Mouse (Mus musculus): Measurements from ENCODE around the gene Orm2. TPM values are rescaled to one million over a fixed set of nuclear protein-coding genes. Genes with fewer than 3 reads are reported as not detected.
"Not testable (repeated sequence)": the region's sequence is repeated elsewhere in the genome, so short reads cannot be mapped to it uniquely, and the experiment has no call there.

Orm2 gene
- polyA plus RNA-seq (2016; fragmentation: Nextera tagmentation; extraction: Ambion mirVana): not detected in 2 replicates

DNA sequence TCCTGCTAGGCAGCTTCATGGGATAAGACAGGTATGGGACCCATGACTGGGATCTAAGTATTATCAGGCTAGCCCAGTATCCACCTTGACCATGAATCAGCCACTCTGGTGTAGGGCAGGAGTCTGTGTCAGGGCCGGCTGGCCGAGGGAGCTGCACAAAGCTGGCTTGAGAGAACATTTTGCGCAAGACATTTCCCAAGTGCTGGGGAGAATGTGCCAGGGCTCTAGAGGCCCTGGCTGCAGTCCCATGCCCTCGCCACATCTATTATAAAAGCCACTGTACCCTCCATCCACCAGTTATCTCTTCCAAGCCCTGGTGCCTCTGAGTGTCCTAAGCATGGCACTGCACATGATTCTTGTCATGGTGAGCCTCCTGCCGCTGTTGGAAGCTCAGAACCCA is at the start of gene Orm2:
Gene Orm2, plus strand, starts transcription at position 300 of the 400 bp plus-strand sequence.
- H3K27me3 ChIP-seq (ENCODE audit: poor library complexity, severe bottlenecking): no peaks in the 10 kb centered on the region
- H3K9me3 ChIP-seq: no peaks in the 10 kb centered on the region
- no peak within 1 kb of the TSS for H3K27ac ChIP-seq
- 92% methylated on average over 5 of the region's 5 CpGs for WGBS
- H3K4me3 ChIP-seq: no peak within 1 kb of the TSS
- H3K4me1 ChIP-seq: no peaks in the 10 kb centered on the region
- no peak for DNase-seq (ENCODE audit: extremely low spot score, low spot score)
- H3K36me3 ChIP-seq (replicated peaks): 0 out of 2 replicates have a peak, but pooled peaks cover under 1% of the 10 kb centered on the region

DNA sequence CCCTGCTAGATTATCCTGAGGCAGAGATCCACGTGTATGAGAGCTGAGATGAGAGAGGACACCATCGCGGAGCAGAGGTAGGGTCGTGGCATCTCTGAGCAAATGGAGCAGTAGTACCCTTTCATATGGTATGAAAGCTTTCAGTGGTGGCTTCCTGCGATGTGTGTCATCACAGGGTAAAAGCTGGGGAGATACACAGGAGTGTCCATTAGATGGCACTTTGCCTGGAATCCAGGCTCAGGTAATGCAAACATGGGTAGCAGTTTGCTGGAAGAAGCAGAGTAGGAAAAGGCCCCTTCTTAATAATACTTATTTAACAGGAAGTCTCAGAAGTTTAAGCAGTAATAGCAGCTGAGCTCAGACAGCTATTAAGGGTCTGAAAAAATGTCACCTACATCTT is 48.2 kb upstream of the Orm2 start:
- DNase-seq (ENCODE audit: extremely low spot score, low spot score): no peak

DNA sequence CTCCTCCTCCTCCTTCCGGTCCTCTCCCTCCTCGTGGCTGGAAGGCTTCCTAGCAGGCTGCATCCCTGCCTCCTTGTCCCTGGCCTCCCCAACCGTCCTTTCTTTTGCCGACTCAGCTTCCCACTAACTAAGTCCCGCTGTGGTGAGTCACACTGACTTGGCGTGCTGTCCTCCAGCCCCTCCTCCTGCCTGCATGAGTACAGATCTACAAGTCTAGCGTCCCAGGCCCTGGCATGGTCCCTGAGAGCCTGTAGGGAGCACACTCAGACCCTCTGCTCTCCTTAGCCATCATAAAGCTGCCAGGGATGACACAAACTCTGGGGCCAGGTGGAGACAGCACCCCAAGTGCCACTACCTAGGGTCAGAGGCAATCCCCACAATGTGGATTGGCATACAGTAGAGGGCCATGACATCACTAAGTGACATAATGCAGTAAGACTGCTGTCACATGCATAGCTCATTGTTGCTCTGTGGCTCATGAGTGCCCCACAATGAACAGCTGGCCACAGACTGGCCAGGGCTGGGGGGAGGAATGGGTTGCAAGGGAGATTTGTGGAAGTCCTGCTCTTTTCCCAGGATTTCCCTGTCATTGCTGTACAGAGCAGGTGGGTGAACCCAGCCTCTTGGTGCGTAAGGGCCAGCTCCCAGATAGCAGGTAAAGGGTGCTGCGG is 46.0 kb upstream of the Orm2 start:
- no peaks in the 10 kb centered on the region for H3K4me1 ChIP-seq
- H3K36me3 ChIP-seq (replicated peaks): peaks cover 6% of the 10 kb centered on the region
- no peak overlapping the region for H3K27ac ChIP-seq
- no peak overlapping the region for H3K4me3 ChIP-seq
- H3K27me3 ChIP-seq (ENCODE audit: poor library complexity, severe bottlenecking): no peaks in the 10 kb centered on the region
- 80% methylated on average over 9 of the region's 9 CpGs for WGBS
- H3K9me3 ChIP-seq: no peaks in the 10 kb centered on the region
- DNase-seq (ENCODE audit: extremely low spot score, low spot score): no peak

More for the DNA sequence above, 48.2 kb upstream of the Orm2 start:
- Histone ChIP-seq H3K4me1 (no peaks in the 10 kb centered on the region), H3K9me3 (no peaks in the 10 kb centered on the region), H3K4me3 (no peak overlapping the region), H3K27ac (no peak overlapping the region), H3K27me3 (ENCODE audit: poor library complexity, severe bottlenecking) (no peaks in the 10 kb centered on the region), H3K36me3 (replicated peaks) (0 out of 2 replicates have a peak, but pooled peaks cover 5% of the 10 kb centered on the region)
- WGBS: 73% methylated on average over 5 of the region's 5 CpGs

DNA sequence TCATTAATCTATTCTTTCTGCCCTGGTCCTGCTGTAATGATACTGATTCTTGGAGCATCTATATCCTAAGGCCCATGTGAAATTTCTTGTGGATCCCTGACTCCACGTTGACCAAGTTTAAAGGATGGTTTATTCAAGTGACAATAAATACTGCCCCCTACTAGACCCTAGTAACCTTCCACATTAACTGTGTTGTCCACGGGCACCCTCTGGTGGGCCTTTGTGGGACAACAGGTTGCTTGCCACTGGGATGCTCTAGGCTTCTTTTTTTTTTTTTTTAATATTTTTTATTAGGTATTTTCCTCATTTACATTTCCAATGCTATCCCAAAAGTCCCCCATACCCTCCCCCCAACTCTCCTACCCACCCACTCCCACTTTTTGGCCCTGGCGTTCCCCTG is 42.7 kb upstream of the Orm2 start:
- peaks cover 35% of the 10 kb centered on the region for H3K36me3 ChIP-seq (replicated peaks)
- 31% methylated on average over 3 of the region's 3 CpGs for WGBS
- H3K4me1 ChIP-seq; H3K9me3 ChIP-seq; H3K27me3 ChIP-seq (ENCODE audit: poor library complexity, severe bottlenecking); H3K4me3 ChIP-seq; DNase-seq (ENCODE audit: extremely low spot score, low spot score); H3K27ac ChIP-seq: not testable (repeated sequence)

DNA sequence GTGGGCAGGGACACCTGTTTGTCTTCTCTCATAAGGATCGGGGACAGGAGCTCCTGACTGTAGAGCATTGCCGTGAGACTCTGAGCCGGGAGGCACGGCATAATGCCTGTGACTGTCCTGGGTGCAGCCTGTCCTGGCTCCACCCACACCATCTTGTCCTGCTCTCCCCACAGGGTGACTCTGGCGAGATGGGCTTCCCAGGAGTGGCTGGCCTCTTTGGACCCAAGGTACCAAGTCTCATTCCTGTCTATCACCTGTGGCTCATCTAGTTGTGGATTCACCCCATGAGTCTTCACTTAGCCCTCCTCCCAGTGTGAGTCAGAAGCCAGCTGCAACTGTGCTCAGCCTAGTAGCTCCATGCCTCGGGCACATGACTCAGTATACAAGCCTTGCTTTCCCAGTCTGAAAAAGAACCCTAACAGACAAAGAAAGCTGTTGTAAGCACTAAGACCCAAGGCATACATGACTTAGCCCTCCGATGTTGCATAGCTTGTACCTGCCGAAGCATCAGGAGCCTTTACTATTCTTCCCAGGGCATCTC is 38.9 kb upstream of the Orm2 start:
- DNase-seq (ENCODE audit: extremely low spot score, low spot score): no peak
- H3K9me3 ChIP-seq: no peaks in the 10 kb centered on the region
- no peak overlapping the region for H3K27ac ChIP-seq
- peaks cover 33% of the 10 kb centered on the region for H3K36me3 ChIP-seq (replicated peaks)
- 83% methylated on average over 8 of the region's 8 CpGs for WGBS
- no peaks in the 10 kb centered on the region for H3K27me3 ChIP-seq (ENCODE audit: poor library complexity, severe bottlenecking)
- H3K4me3 ChIP-seq: no peak overlapping the region
- H3K4me1 ChIP-seq: no peaks in the 10 kb centered on the region

DNA sequence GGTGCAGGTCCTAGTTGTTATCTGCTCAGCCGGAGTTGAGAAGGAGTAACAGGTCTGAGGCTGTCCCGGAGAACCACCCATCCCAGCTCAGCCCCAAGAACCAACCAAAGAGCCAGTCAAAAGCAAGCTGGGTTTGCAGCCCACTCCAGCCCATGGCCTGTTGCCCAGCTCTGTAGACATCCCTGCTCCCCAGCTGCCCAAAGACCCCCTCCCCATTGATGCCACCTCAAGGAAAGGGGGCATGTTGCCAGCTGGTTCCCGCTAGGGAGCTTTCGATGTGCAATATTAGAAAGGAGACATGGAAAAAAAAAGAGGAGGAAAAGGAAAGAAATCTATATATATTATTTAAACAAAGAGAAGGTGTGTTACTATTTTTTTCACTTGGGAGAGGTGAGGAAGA is 28.8 kb upstream of the Orm2 start:
- H3K4me3 ChIP-seq: no peak overlapping the region
- 95% methylated on average over 4 of the region's 4 CpGs for WGBS
- H3K27ac ChIP-seq: no peak overlapping the region
- peaks cover 24% of the 10 kb centered on the region for H3K36me3 ChIP-seq (replicated peaks)
- no peaks in the 10 kb centered on the region for H3K27me3 ChIP-seq (ENCODE audit: poor library complexity, severe bottlenecking)
- H3K9me3 ChIP-seq: no peaks in the 10 kb centered on the region
- peaks cover 5% of the 10 kb centered on the region; the same call in 1 of the 2 replicates for H3K4me1 ChIP-seq
- DNase-seq (ENCODE audit: extremely low spot score, low spot score): no peak

DNA sequence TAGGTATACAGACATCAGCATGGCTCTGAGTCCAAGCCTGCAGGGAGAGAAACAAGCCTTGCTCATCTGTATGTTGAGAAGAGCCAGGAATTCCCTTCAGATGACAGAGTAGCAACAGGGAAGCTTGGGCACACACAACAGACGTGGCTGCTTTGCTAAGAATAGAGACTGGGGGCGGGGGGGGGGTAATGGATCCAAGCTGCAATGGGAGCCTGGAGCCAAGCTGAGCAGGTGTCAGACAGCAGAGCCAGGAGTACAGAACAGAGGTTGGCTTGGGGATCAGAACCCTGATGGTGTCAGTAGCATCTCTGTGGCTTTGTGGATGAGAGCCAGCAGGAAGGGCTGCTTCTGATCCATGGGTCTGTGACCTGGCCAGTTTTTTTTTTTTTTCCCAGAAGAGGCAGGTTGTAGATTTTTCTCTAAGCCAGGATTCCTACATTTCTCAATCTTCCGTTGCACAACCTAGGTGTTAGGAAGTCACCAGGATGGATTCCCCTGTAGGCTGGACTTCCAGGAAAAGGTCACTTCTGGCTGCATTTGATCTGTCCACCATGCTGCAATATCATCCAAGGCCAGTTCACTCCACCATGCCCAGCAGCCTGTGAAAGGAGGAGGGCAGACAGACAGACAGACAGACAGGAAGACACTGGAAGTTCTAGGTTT is 23.7 kb upstream of the Orm2 start:
- DNase-seq (ENCODE audit: extremely low spot score, low spot score): no peak
- 80% methylated on average over 3 of the region's 3 CpGs for WGBS
- H3K27me3 ChIP-seq (ENCODE audit: poor library complexity, severe bottlenecking): no peaks in the 10 kb centered on the region
- no peak overlapping the region for H3K27ac ChIP-seq
- H3K4me1 ChIP-seq: no peaks in the 10 kb centered on the region
- H3K36me3 ChIP-seq (replicated peaks): no peaks in the 10 kb centered on the region
- no peaks in the 10 kb centered on the region for H3K9me3 ChIP-seq
- no peak overlapping the region for H3K4me3 ChIP-seq

DNA sequence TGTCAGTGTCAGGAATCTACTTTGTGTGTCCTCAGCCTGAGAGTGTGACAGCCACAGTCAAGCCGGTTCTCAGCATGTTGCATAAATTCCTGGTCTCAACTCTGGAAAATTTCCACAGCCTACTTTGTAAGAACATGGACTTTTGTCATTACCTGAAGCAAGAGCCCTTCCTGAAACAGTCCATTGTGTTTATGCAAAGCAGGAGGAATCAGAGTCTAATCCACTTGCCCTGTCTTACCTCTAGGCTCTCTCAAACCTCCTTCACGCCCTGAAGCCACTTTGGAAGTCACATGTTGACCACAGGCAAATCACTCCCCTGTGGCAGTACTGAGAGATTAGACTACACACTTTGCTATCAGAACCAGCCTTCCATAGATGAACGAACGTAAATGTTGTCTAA is 19.8 kb upstream of the Orm2 start:
- Histone ChIP-seq H3K27ac (no peak overlapping the region), H3K4me3 (no peak overlapping the region), H3K9me3 (no peaks in the 10 kb centered on the region), H3K36me3 (replicated peaks) (no peaks in the 10 kb centered on the region), H3K27me3 (ENCODE audit: poor library complexity, severe bottlenecking) (no peaks in the 10 kb centered on the region), H3K4me1 (no peaks in the 10 kb centered on the region)
- 73% methylated on average over 4 of the region's 4 CpGs for WGBS
- DNase-seq (ENCODE audit: extremely low spot score, low spot score): no peak

DNA sequence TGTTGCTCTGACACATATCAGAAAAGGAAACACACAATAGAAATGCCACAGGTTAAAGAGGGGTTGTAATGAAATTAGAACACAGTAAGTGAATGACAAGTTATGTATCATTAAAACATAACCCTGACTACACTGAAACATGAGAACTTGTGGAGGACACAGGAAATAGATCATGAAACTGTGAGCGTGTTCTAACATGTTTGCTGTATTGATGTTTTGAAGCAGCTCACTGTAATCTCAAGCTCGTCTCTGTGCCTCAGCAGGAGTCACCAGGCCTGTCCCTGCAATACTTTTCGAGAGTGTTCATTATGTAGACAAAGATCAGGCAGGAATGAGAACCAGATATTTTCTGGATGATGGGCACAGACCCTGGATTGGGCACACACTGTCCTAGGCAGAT is 18.6 kb upstream of the Orm2 start:
- no peak for DNase-seq (ENCODE audit: extremely low spot score, low spot score)
- H3K4me1 ChIP-seq: no peaks in the 10 kb centered on the region
- WGBS: 80% methylated on average over 3 of the region's 3 CpGs
- no peak overlapping the region for H3K27ac ChIP-seq
- H3K9me3 ChIP-seq: no peaks in the 10 kb centered on the region
- no peak overlapping the region for H3K4me3 ChIP-seq
- H3K27me3 ChIP-seq (ENCODE audit: poor library complexity, severe bottlenecking): no peaks in the 10 kb centered on the region
- no peaks in the 10 kb centered on the region for H3K36me3 ChIP-seq (replicated peaks)

DNA sequence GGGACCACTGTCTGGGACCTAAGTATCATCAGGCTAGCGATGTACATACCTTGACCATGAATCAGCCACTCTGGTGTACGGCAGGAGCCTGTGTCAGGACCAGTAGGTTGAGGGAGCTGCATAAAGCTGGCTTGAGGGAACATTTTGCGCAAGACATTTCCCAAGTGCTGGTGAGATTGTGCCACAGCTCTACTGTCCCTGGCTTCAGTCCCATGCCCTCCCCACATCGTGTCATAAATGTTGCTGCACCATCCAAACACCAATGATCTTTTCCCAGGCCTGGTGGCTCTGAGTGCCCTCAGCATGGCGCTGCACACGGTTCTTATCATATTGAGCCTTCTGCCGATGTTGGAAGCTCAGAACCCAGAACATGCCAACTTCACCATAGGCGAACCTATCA is 18.0 kb upstream of the Orm2 start, which contains the start of gene Orm1:
Gene Orm1, plus strand, starts transcription at position 266 of the 400 bp plus-strand sequence.
- no peak within 1 kb of the TSS for H3K27ac ChIP-seq
- no peaks in the 10 kb centered on the region for H3K27me3 ChIP-seq (ENCODE audit: poor library complexity, severe bottlenecking)
- H3K36me3 ChIP-seq (replicated peaks): no peaks in the 10 kb centered on the region
- H3K9me3 ChIP-seq: no peaks in the 10 kb centered on the region
- no peak for DNase-seq (ENCODE audit: extremely low spot score, low spot score)
- H3K4me3 ChIP-seq: no peak within 1 kb of the TSS
- 91% methylated on average over 8 of the region's 8 CpGs for WGBS
- H3K4me1 ChIP-seq: no peaks in the 10 kb centered on the region

DNA sequence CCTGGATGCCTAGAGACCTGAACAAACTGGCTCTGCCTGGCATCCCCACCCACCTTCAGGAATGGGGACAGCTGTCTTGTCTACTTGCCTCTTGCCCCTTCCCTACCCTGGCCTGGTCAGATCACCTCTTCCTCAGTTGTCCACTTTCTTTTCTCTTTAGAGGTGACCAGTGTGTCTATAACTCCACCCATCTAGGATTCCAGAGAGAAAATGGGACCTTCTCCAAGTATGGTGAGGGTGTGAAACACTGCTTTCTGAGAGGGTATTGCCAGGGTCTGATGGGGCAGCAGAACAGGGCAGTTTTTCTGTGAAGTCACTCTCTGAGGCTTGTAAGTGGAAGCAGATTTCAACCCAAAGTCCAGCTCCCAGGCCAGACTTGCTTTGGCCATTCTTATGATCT is 17.0 kb upstream of the Orm2 start:
- Histone ChIP-seq H3K27ac (no peak overlapping the region), H3K27me3 (ENCODE audit: poor library complexity, severe bottlenecking) (no peaks in the 10 kb centered on the region), H3K9me3 (no peaks in the 10 kb centered on the region), H3K4me1 (no peaks in the 10 kb centered on the region), H3K36me3 (replicated peaks) (no peaks in the 10 kb centered on the region), H3K4me3 (no peak overlapping the region)
- DNase-seq (ENCODE audit: extremely low spot score, low spot score): no peak

DNA sequence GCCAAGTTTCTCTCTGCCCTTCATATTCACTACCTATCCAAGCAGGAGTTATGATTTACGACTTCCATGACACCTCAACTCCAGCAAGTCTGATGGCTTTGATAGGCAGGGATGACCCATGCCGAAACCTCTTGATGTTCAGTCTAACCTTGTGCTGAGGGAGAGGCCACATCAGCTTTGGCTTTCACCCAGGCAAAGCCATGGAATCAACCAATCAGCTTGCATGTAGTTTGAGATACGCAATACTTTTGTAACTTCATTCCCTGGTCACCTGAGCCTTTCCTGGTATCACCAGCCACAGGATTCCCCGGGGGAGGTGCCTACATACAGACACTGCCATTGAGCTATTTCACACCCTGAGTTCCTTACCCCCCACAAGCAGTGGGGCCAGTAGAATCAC is 15.6 kb upstream of the Orm2 start:
- no peak overlapping the region for H3K27ac ChIP-seq
- H3K27me3 ChIP-seq (ENCODE audit: poor library complexity, severe bottlenecking): no peaks in the 10 kb centered on the region
- 93% methylated on average over 4 of the region's 4 CpGs for WGBS
- H3K9me3 ChIP-seq: no peaks in the 10 kb centered on the region
- H3K4me1 ChIP-seq: no peaks in the 10 kb centered on the region
- no peaks in the 10 kb centered on the region for H3K36me3 ChIP-seq (replicated peaks)
- no peak for DNase-seq (ENCODE audit: extremely low spot score, low spot score)
- H3K4me3 ChIP-seq: no peak overlapping the region

DNA sequence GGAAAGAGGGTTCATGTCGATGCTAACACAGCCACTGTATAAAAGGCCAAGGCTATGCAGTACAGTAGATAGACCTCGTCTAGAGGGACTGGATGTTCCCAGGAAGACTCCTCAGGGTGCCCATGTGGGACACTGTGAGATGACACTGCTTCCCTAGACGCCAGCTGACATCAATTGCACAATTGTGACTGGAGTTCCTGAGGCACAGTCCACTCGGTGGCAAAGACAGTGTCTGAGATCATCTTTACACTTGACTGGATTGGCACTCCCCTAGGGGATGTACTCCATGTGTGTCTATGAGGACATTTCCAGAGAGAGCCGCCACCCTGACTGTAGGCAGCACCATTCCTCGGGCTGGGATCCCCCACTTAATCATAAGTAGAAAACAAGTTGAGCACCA is 13.7 kb upstream of the Orm2 start:
- Histone ChIP-seq H3K27ac (no peak overlapping the region), H3K9me3 (no peaks in the 10 kb centered on the region), H3K4me1 (no peaks in the 10 kb centered on the region), H3K36me3 (replicated peaks) (no peaks in the 10 kb centered on the region), H3K27me3 (ENCODE audit: poor library complexity, severe bottlenecking) (no peaks in the 10 kb centered on the region), H3K4me3 (no peak overlapping the region)
- 80% methylated on average over 6 of the region's 6 CpGs for WGBS
- DNase-seq (ENCODE audit: extremely low spot score, low spot score): no peak
